ENCODE assay signal across 8 mouse cellular contexts in genomic region chr2:103817145-103817895, GRCm38 (mm10). TPM values are rescaled to one million over a fixed set of nuclear protein-coding genes. Genes with fewer than 3 reads are reported as not detected.
A peak's percentile ranks its signal among the peaks of the same experiment; 100 is the strongest.
DNase-seq lines count a peak whose midpoint lies in the region; ATAC-seq and TF ChIP-seq lines count a peak whose summit lies in the region.

No protein-coding gene starts in this region.

- no peak for ATAC-seq in neural tube, embryonic 15.5 days (ENCODE audit: low FRiP score)

- 18% methylated on average over 6 of the region's 6 CpGs for WGBS in lung, adult 2 months
- 16% methylated on average over 6 of the region's 6 CpGs for WGBS in large intestine, adult 2 months
- 38% methylated on average over 6 of the region's 6 CpGs for WGBS in neural tube, embryonic 15.5 days

- H3K36me3 ChIP-seq in neural tube, embryonic 15.5 days = no peaks in the 10 kb centered on the region

- H3K9me3 ChIP-seq in neural tube, embryonic 15.5 days (replicated peaks) = no peaks in the 10 kb centered on the region

- no peaks in the 10 kb centered on the region for H3K27me3 ChIP-seq in neural tube, embryonic 15.5 days (replicated peaks)

- H3K4me1 ChIP-seq in lung, adult 2 months (ENCODE audit: control insufficient read depth, insufficient read depth, low read length) = no peaks in the 10 kb centered on the region
- H3K4me1 ChIP-seq in neural tube, embryonic 15.5 days = no peaks in the 10 kb centered on the region; the same call in 1 of the 2 replicates

- TF ChIP-seq CTCF in lung, adult 2 months (IDR thresholded peaks at IDR 0.05; ENCODE audit: insufficient read depth, low read length) = no peak

- no peak for TF ChIP-seq POLR2A in lung, adult 2 months (IDR thresholded peaks at IDR 0.05; ENCODE audit: borderline replicate concordance, extremely low read depth, low read depth, low read length)

- peak overlapping the region; percentile 27 for H3K4me2 ChIP-seq in neural tube, embryonic 15.5 days

- H3K9ac ChIP-seq in neural tube, embryonic 15.5 days (replicated peaks) = no peak overlapping the region

- H3K4me3 ChIP-seq in lung, adult 2 months (replicated peaks; ENCODE audit: extremely low read depth, low read depth, low read length) = no peak overlapping the region
- H3K4me3 ChIP-seq in neural tube, embryonic 15.5 days (replicated peaks) = no peak overlapping the region

- peak; percentile 24 to 38 for DNase-seq in lung, adult 18-20 months
- no peak for DNase-seq in lung, adult 2 months
- peak; percentile 32 for DNase-seq in embryo, embryonic 11.5 days (ENCODE audit: low read depth, low spot score)
- DNase-seq in large intestine, adult 2 months (ENCODE audit: low read depth, low spot score) = peak; percentile 46
- DNase-seq in left cerebral cortex, adult 11 months (ENCODE audit: low spot score) = no peak
- no peak for DNase-seq in layer of hippocampus, adult 9-11 months
- DNase-seq in layer of hippocampus, adult 18-20 months (ENCODE audit: low spot score in 2 of 2) = no peak

- no peak overlapping the region for H3K27ac ChIP-seq in neural tube, embryonic 15.5 days (replicated peaks)

RNA-seq across cellular contexts. Expression of gene Caprin1, which starts 19.9 kb away (rescaled TPM):
- 81.6 and 92.2 TPM in 2 replicates for polyA plus RNA-seq in lung, adult 2 months (2012; rRNA removed)
- polyA plus RNA-seq in large intestine, adult 2 months (2012; rRNA removed) = 73.7 and 131 TPM in 2 replicates
- 304 and 308 TPM in 2 replicates for polyA plus RNA-seq in neural tube, embryonic 15.5 days (2015; fragmentation: Nextera tagmentation; extraction: Ambion mirVana)
- total RNA-seq in layer of hippocampus, adult 18-20 months (2021) = 100 to 1,000 TPM; 308 to 313 TPM

RNA-seq across cellular contexts. Expression of gene Nat10, which starts 56.2 kb away (rescaled TPM):
- polyA plus RNA-seq in lung, adult 2 months (2012; rRNA removed) = 24.3 and 30.7 TPM in 2 replicates
- 19.6 and 31.1 TPM in 2 replicates for polyA plus RNA-seq in large intestine, adult 2 months (2012; rRNA removed)
- 18.5 and 23.1 TPM in 2 replicates for polyA plus RNA-seq in neural tube, embryonic 15.5 days (2015; fragmentation: Nextera tagmentation; extraction: Ambion mirVana)
- total RNA-seq in layer of hippocampus, adult 18-20 months (2021) = 10 to 100 TPM; 30.3 to 33.3 TPM

Comparison
In these comparisons a context has a peak if more than half of its experiments do, and no peak if none do; other contexts are left out.
1. DNase-seq: peak in lung, adult 18-20 months (2 of 2), embryo, embryonic 11.5 days (single experiment) and large intestine, adult 2 months (single experiment); none in lung, adult 2 months (single experiment), left cerebral cortex, adult 11 months (single experiment), layer of hippocampus, adult 9-11 months (single experiment) and layer of hippocampus, adult 18-20 months (0 of 2).